Mouse (Mus musculus): ENCODE measurements at regions not wholly inside any gene's neighbourhood (a gene's known extent, or its start where the extent isn't known, plus 50 kb on each side); places are given as distances from the start of the nearest gene placed in this dataset.

DNA sequence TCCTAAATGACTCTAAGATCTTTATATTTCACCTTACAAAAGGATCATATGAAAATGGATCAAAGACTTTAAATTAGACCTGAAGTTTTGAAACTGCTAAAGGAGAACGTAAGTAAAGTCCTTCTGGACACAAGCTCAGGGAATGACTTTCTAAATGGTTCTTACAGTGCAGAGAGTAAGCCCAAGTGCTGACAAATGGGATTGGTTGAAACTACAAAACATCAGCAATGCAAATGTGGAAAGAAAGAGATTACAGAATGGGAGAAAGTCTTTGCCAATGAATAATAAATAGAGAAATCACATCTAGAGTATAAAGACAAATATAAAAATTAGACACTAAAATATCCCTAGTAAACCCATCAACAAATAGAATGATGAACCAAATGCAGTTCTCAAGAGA lies 263.9 kb downstream of the Atp10a start:
- DNase-seq: no peak

DNA sequence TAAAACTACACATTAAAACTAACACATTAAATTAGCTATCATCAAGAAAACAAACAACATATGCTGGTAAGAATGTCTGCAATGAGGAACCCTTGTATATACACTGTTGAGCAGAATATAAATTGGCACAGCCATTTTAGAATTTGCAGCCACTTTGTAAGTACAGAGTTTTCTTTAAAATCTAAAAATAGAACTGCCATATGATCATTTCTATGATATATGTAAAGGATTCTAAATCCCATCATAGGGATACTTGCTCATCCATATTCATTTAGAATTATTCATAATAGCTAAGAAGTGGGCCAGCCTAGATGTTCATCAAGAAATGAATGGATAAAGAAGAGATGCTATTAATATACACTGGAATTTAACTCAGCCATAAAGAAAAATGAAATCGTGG lies 264.3 kb downstream of the Atp10a start:
- no peak for DNase-seq

DNA sequence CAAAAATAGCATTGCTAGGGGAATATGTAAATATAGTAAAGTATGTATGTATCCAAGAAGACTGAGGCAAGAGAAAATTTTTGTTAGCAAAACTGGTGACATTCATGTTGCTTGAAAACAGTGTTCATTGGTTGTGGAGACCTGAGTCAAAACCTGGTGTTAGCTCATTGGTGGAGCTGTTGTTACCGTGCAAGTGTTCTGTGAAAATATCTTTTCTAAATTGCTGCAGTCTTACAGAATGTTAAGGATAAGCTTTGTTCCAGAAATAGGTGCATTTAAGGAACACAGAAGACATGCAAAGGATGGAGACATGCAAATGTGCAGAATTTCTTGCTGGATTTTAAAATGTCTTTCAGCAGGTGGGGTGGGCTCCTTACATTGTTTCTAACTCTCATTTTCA lies 269.0 kb downstream of the Atp10a start:
- DNase-seq: no peak

DNA sequence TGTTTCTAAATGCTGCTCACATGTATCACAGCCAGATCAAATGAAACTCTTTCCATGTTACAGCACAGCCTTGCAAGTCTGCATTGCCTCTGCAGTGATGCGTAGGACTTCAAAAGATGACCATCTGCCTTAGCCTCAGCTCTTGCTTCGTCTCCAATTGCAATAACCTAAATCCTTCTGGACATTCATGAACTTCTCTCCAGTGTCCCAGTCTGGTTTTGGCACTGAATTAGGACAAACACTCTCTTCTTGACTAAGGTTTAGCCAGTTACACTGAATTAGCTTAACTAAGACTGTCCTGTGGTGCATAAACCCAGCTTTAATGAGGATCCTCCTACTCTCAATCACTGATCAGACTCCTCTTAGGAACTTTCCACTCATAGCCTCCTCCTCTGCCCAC lies 269.4 kb downstream of the Atp10a start:
- DNase-seq: no peak

DNA sequence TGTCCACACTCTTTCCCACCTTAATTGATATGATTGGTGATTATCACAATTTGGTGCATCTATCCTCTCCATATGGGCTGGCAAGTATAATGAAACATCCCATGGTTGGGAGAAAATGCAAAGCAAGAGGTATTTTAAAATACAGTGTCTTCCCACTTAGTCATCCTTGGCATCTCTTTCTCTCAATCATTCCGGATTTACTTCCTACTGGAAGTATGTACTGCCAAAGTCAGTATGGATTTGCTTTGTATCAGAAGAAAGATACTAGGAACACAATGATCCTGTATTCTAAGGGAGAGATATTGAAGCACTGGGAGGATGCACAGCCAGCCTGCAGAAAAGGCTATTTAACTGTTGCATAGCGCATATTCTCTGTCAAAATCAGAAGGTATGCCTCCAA lies 271.1 kb upstream of the Ube3a start:
- DNase-seq: no peak

DNA sequence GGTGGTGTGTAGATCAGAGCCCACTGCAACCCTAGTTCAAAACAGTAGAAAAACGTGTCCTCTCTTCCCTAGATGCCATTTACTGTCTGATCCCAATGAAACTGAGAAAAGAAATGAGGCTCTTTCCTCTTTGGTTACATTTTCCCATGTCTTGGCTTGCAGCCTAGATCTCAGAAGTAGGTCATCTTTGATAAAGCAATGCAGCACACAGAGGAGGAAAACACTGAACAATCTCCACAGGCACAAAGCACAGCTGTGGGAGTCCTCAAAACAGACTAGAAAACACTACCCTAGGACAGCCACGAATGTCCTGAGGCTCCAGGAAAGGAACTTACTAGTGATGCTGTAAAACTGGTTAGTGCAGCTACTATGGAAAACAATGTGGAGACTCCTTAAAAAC lies 221.4 kb upstream of the Ube3a start:
- peak; percentile 47 for DNase-seq

DNA sequence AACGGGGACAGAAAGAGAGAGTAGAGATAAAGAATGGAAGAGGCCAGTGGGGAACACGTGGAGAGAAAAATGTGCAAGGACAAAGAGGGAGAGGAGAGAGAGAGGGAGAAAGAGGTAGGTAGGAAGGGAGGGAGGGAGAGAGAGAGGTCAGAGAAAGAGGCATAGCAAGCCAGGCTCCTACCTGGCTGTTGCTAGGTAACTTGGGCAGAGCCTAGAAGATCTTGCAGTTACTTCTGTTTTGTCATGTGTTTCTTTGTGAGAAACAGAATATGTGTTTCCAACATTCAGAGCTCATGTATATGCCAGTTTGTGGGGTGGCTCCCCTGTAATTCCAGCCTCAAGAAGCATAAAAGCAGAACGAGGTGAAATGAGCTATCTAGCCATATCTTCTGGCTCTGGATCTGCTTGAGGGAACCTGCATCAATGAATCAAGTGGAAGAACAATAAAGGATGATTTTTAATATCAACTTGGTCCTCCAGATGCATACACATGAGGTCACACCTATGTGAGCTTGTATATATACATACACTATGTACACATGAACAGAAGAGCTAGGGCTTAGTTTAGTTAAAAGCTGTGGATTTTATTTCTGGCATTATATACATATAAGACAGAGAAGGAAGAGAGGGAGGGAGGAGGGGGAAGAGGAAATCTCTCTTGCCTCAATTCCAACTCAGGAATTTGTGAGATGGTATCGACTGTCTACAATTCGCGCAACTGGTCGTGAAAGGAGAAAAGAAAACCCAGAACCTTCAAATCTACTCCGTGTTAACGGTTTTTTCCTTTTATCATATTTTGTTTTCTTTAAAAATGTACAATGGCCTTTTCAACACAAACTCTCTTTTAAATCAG lies 214.9 kb upstream of the Ube3a start:
- DNase-seq: no peak

DNA sequence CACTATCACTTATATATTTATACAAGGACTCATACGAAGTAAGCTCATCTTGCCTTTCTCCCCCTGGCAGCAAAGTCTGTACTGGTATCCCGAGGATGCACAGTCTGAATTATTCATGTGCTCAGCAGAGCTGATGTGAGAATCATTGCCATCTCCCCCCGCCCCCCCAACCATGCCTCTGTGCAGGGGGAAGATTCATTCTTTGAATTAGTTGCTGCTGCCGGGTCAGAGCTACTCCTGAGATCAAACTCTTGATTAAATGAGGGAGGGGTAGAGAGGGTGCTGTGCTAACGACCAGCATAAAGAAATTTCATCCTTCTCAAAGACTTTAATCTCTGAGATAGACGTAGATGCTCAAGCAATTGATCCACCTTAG lies 214.3 kb upstream of the Ube3a start:
- no peak for DNase-seq

DNA sequence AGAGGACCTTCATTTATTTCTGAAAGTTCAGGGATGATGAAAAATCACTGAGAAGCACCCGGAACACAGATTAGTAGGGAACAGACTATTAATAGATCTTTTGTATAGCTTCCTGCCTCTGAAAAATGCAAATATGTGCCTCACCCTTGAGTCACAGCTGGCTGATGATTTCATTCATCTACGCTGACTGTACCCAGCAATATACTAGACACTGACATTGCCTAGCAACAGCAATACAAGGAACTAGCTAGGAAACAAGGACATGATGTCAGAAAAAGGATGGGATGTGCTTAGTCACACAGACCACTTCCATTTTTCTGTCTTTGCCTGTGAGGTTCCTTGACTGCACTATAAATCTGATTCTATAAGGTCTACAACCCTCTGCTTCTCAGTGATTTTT lies 201.1 kb upstream of the Ube3a start:
- DNase-seq: peak; percentile 26
